Mouse (Mus musculus) mesoderm, embryonic 11.5 days (tissue): Measurements from ENCODE around the gene Abca16.

Experiments
- DNase-seq: peaks from one replicate; pipeline ENCODE4 v3.0.0-alpha.2; 2012; ENCODE audit warnings: low read depth, low spot score

Gene Abca16

DNA sequence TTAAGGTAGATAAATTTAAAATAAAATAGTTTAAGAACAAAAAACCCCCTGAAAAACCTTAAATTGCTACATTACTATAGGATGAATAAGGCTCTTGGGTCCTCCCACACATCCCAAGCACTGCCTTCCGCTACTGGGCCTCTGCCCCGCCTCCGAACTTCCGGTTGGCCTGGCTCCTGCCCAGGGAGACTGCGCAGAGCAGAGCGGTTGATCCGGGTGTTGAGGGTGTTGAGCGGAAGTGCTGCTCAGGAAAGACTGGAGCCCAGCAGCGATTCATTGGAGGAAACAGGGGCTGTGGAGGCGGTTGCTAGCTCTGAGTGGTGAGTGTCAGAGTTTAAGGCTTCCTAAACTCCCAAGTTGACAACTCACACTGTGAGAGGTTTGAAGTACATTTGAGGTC lies at the start of gene Abca16:
Gene Abca16, plus strand, starts transcription at position 201 of the 400 bp plus-strand sequence.
- no peak for DNase-seq

DNA sequence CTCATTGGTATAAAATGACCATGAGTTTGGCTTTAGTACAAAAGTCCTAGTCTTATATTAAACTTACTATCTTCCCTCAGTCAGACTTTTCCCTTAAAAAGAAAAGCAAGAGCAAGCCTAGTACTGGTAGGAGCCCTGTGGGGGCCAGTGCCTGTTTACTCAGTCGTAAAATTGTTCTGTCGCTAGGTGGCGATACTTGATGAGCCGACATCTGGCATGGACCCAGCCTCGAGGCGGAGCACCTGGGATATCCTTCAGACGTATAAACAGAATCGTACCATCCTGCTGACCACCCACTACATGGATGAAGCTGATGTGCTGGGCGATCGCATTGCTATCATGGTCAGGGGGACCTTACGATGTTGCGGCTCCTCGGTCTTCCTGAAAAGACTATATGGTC lies 48.3 kb upstream of the Abca16 start:
- peak; percentile 48 for DNase-seq

DNA sequence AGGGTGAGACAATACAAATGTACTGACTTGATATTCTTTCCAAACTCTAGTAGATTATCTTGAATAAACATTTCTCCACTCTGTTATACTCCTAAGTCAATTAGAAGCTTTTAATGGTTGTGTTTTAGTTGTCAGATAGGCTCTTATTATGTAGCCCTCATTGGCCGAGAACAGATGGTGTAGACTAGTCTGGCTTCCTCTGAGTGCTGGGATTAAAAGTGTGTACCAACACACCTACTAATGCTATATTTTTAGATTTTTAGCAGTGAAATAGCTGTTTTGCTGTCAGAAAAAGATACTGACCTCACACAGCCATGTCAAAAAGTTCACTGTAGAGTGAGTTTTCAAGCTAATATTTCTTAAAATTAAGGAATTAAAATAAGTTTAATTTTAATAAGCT lies 2.9 kb downstream of the Abca16 start:
- DNase-seq = no peak

DNA sequence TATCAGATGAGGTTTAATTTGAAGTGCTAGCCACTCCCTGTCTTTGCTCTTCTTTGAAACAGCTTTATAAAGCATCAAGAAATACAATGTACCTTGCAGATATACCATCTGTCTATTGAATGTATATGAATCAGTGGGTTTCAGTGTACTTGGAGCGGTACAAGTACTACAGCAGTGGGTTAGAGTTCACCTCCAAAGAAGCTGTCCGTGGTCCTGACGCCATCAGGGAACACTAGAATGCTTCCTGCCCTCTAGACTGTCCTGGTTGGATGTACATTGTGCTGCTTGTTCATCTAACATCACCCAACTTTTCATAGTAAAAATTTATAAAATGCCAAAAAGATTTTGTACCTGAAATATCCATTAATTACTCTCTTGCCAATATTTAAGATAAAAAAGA lies 17.2 kb downstream of the Abca16 start:
- peak; percentile 38 for DNase-seq

DNA sequence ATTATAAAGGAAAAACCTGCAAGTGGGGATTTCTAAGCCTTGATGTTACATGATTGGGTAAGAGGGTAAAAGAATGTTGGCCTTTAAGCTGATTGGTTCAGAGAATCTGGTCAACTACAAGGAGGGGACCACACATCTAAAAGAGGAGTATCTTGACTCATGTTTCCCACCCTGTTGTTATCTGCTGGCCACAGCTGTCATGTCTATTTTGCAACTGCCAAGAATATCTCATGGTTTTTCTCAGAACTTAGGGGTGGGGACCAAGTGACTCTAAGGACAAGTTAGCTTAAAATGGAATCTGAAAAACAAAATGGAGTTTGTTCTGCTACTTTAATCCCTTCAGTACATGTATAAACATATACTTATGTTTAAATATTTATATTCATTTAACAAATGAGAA lies 22.0 kb downstream of the Abca16 start:
- no peak for DNase-seq

DNA sequence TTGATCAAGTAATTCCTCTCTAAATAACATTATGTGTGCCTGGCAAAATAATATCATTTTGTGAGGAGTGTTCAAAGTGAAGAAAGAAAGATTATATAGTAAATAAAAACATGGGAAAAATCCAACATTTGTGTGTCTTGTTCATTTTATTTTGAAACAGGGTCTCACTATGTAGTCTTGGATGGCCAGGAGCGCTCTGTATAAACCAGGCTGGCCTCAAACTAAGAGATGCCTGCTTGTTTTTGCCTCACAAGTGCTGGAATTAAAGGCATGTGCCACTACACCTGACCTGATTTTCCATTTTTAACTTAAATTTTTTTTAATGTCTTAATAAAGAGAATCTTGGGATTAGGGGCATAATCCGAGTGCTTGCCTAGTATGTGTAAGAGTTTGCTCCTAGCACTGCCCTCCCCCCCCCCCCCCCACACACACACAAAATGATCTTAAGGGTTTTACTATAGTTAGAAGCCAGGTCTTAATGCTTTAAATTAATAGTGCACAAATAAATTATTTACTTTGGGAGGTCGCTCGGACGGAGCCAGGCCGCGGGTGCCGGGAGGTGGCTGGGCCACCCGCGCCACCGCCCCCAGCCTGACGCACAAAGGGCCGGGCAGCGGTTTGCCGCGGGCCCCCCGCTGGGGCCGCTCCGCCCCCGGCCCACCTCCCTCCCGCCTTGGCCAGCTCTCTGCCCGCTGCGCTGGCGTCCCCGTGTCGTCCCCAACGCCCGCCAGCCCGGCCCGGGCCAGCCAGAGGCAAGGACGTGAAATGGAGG lies 94.6 kb downstream of the Abca16 start:
- peak; percentile 43 for DNase-seq

DNA sequence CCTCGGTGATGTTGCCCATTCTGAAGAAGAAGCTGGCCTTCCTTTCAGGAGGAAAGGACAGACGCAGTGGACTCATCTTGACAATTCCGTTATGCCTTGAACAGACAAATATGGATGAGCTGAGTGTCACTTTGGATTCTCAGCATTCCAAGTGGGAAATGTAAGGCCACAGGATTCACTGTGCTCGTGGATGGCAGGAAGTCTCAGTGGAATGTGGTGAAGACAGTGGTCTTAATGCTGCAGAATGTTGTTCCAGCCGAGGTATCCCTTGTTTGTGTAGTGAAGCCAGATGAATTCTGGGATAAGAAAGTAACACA lies 95.2 kb downstream of the Abca16 start:
- DNase-seq = no peak

DNA sequence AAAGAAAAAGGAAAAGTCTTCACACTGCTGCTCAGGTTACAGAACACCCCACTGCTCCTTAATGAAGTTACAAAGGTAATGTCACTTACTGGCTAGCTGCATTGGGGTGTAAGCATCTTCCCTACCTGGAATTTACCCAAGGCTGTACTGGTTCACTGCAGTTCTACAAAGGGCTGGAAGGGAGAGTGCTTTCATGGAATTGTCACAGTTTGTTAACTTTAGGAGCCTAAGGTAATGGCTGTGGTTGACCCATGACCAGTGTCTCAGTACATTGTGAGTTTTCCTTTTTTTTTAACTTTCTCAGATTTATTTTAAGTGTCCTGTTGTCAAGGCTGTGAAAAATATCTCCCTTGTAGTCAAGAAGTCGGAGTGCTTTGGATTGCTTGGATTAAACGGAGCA lies 125.4 kb downstream of the Abca16 start:
- no peak for DNase-seq

DNA sequence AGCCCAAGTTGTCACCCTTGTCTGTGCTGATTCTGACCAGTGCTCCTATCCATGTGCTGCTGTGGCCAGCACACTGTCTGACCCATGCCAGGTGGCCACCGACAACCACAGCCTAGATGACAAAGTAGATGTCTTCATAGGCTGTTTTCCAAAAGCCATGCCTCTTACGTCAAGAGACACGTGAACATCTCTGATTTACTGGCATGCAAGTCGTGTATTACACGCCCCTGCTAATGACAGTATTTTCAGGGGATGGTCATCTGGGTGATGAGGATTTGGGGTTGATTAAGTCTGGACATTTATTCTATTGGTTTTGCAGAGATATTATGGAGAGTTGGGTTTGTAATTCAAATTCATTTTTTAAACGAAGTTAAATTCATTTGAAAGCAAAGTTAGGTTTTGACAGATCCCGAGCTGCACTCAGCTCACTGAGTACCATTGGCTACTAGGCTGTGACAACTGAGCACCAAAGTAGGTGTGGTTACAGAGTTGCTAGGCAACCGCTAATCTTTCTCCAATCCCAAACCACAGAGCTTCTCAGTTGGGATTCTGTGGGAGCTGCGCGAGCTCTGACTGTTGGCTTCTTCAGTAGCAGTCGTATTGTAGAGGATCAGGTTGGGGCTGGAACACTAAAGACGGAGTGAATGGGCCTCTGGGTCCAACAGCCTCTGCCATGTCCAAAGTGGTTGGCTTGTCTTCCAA lies 143.2 kb downstream of the Abca16 start:
- DNase-seq = no peak

DNA sequence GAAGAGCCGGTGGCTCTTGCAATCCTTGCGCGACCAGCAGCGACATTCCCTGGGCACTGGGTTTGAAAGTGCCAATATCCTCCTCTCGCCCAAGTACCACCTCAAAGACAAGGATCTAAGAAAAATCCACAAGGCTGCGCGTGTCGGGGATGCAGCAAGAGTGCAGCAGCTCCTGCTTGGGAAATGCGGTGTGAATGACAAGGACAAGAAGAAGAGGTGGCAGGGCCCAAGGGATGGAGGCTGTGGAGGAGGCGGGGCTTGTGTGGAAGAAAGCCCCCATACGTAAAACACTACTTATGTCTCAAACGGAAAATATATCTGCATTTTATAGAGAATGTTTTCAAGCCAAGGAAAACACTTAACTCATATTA lies 143.7 kb downstream of the Abca16 start:
- DNase-seq = no peak

DNA sequence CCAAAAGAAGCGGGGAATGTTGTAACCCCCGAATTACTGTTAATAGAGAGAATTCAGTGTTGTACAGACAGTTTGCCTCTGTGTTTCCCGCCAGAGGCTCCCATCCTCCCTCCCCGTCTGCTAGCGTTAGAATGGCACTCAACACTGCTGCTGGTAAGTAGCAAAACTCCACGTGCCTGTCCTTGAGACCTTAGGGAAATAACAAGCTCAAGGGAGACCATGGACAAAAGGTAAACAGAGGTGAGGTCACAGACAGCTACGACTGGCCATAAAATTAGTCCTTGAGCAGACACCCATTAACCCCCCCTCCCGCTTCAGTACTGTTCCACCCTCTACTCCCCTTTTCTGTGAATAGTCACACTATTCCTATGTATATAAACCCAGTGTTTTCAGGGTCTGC lies 157.9 kb downstream of the Abca16 start:
- DNase-seq = no peak

DNA sequence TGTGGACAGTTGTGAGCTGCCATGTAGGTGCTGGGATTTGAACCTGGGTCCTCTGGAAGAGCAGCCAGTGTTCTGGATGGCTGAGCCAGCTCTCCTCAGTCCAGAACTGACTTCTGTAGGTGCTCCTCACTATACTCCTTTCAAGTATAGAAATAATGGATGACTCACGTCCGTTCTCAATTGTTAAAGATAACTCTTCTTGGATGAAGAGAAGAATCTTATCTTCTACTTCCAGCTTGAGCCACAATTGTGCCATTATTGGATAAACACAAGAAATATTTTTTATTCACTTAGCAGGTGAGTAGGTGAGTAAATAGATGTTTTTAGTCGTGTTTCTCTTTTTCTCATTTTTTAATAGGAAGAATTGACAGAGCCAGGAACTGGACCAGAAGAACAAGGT lies 167.1 kb downstream of the Abca16 start:
- DNase-seq = no peak
